Mouse (Mus musculus) megakaryocyte, embryonic 14.5 days (primary cell): ENCODE results near the gene Agpat2.

ENCODE experiments used
- FLI1 ChIP-seq: IDR thresholded peaks from 2 replicates; pipeline ENCODE4 v1.6.1; 2012; ENCODE audit warnings: low read length, inconsistent platforms, mixed read lengths
- GATA1 ChIP-seq: IDR thresholded peaks from 3 replicates; pipeline ENCODE4 v1.6.1; 2012; ENCODE audit warnings: mixed read lengths, low read length, inconsistent platforms, borderline replicate concordance

DNA sequence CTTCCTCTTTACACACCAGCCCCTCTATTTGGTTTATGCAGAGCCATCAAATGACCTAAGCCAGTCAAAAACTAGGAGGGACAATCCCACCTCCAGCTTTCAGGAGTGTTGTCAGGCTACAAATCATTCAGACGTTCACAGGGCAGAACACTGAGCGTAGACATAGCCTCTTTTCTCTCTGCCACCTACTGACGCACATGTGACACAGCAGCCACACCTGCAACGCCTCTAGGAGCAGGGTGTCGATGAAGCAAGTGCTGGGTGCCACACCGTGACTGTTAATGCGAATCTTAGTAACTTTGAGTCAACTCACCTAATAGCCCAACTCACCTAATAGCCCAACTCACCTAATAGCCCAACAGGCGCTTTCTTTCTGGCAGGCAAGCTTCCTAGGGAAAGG is 34.9 kb upstream of the Agpat2 start:
- TF ChIP-seq GATA1, result no peak
- no peak for TF ChIP-seq FLI1
